Mouse (Mus musculus) ovary, postnatal 36 days (tissue): ENCODE data around the gene Ppan.

Experiments
- DNase-seq: peaks from one replicate; pipeline ENCODE4 v3.0.0; 2022; ENCODE audit warnings: low spot score, mixed read lengths

The Ppan gene

DNA sequence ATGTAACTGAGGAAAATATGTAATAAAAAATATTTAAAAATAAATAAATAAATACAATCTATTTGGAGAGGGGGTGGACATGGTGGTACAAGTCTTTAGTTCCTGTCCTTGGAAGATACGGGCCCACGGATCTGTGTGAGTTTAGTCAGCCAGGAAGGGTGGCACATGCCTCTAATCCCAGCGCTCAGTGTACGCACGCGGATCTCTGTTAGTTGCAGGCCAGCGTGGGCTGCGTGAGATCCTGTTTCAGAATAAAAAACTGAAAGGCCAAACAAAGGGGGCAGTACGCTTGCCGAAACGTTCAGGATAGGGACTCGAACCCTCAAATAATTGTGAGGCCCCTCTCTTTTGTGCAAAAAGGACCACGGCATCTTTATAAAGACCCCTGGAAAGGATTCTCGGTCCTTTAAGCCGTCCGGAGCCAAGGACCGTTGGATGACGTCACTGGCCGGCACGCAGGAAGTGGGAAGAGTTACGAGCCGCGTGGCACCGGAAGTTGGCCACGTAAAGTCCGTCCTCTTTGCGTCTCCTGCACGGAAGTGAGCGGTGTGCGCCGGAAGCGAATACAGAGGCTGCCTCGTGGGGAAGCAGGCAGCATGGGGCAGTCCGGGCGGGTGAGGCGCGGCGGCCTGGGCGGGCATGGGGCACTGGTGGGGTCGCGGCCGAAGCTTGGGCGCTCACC lies at the start of gene Ppan:
Gene Ppan (plus strand): TSS at position 472 of the 682 bp plus-strand sequence.
- peak; percentile 94 for DNase-seq

DNA sequence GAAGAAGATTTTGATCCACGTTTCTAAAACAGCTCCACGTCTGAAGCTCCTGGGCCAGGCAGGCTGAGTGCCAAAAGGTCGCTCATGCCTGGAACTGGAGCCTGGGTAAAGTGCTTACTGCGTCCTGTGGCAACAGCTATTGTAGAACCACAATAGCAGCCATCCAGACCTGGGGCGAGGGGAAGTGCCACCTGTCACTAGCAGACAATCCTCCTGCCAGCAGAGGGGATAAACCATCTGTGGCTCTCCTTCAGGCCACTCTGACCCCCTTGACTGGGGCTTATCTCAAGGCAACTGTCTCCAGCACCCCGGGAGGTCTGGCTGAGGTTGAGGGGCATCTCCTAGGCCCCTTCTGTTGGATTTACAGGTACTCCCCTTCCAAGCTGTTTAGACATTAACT lies 49.0 kb upstream of the Ppan start:
- no peak for DNase-seq

- DNase-seq = no peak
Observed at GRCm38 (mm10) chr9:20842211-20842610, 45.8 kb upstream of the Ppan start.

GRCm38 (mm10) chr9:20842670-20843069 lies 45.3 kb upstream of the Ppan start:
- no peak for DNase-seq

DNA sequence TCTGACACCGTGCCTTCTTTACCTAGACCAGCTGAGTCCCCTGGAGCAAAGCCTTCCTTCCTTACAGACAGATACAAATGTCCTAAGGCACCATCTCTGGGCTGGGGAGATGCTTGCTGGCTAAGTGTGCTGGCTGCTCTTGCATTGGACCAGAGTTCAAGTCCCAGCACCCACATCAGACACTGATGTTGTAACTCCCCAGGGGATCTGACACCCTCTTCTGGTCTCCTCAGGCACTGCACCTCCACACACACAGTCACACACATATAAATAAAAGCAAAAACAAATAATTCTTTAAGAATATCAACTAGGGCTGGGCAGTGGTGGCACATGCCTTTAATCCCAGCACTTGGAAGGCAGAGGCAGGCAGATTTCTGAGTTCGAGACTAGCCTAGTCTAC lies 37.8 kb upstream of the Ppan start:
- no peak for DNase-seq

- peak; percentile 39 for DNase-seq
Observed at GRCm38 (mm10) chr9:20857131-20857530, 30.8 kb upstream of the Ppan start.

DNA sequence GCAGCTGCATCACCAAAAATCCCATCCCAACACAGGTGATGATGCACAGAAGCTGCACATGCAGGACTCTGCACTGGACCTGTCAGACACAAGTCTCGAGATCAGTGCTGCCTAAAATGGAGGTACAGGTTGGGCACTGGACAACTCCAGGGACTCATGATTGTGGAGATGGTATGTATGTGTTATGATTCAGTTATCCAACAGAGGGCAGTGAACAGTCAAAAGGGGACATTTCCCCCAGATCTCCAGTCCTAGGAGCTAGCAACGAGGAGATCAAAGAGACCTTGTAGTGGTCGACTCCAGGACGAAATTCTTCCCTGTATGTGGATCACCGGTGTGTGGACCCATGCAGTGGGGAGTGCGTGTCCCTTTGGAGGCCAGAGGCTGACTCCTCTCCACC lies 28.0 kb upstream of the Ppan start:
- no peak for DNase-seq

DNA sequence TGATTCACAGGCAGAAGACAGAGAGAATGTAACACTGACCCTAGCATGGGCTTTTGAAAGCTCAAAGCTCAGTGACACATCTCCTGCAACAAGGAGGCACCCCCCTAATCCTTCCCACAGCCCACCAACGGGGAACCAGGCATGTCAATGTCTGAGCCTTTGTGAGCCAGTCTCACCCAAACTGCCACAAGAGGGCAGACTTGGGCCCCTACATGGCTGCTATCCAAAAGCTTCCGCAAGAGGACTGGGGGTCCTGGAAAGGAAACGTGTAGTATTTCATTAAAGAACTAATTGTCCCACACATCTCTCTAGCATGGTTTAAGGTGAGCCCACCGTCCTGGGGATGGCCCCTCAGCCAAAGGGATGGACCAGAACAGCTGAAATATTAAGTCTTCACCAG lies 26.2 kb upstream of the Ppan start:
- no peak for DNase-seq

GRCm38 (mm10) chr9:20862225-20862624 lies 25.8 kb upstream of the Ppan start:
- DNase-seq = no peak

DNA sequence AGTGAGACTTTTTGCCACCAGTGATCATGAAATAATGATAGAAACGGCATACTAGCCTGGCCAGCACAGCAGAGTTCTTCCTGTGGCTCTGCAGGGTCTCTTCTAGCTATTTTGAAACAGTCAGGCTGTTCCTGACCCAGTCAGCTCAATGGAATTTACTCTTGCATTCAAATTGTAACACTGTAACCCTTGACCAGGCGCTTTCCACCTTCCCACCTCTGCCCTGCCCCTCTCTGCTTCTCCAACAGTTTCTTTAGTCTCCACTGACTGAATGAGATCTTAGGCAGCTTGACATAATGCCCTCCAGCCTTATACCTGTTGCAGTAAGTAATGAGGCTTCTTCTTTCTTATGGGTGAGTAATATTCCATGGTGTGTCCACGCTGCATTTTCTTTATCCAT lies 21.1 kb upstream of the Ppan start:
- no peak for DNase-seq

- peak; percentile 65 for DNase-seq
Observed at GRCm38 (mm10) chr9:20868448-20869001, 19.4 kb upstream of the Ppan start, which contains the start of gene A230050P20Rik. TSS of gene A230050P20Rik (plus strand) at chr9:20868642.

DNA sequence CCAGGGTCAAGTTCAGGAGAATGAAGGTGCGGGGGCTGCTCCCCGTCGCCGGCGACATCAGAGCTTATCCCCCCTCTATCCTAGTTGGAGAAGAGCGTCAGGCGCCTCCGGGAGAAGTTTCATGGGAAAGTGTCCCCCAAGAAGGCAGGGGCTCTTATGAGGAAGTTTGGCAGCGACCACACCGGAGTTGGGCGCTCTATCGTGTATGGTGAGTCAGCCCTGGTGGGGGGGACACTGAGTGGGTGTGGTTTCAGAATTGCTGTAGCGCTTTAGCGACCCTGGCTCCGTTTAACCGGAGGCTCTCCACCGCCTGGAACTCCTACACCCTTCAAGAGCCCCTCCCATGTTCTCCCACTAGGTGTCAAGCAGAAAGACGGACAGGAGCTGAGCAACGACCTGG lies 18.7 kb upstream of the Ppan start:
- DNase-seq = no peak

GRCm38 (mm10) chr9:20870211-20871173 lies 17.5 kb upstream of the Ppan start:
- no peak for DNase-seq

GRCm38 (mm10) chr9:20872991-20873390 lies 15.0 kb upstream of the Ppan start:
- no peak for DNase-seq

GRCm38 (mm10) chr9:20873521-20873920 lies 14.5 kb upstream of the Ppan start:
- DNase-seq = no peak

DNA sequence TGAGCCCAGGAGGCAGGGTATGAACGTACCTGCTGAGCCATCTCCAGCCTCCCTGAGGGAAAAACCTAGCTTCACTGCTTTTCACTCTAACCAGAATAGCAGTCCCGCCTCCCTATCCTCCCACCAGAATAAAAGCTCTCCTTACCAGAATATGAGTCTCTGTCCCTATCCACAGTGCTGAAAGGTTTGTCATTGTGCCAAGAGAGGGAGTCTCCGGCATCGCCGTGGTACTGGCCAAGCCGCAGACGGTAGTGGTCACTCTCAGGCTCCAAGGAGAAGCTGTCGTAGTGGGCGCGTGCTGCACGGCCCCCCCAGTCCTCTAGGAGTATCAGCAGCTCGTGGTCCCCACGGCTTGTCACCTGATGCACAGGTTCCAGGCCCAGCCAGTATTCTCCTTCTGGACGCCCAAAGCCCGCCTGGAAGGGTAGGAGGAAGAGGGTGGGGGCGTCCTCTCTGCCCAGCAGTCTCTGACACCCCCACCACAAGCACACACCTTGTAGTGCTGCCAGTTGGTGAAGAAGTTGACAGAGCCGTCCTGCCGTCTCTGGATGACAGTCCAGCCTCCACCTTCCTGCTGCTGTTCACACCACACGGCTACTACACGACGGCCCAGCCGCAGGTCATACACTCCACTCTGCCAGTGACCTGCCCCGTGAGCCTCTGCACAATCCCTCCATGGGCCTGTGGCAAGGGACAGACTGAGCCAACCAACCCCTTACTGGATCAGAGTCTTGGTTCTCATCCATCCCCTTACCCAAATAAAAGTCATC lies 12.8 kb upstream of the Ppan start:
- no peak for DNase-seq

DNA sequence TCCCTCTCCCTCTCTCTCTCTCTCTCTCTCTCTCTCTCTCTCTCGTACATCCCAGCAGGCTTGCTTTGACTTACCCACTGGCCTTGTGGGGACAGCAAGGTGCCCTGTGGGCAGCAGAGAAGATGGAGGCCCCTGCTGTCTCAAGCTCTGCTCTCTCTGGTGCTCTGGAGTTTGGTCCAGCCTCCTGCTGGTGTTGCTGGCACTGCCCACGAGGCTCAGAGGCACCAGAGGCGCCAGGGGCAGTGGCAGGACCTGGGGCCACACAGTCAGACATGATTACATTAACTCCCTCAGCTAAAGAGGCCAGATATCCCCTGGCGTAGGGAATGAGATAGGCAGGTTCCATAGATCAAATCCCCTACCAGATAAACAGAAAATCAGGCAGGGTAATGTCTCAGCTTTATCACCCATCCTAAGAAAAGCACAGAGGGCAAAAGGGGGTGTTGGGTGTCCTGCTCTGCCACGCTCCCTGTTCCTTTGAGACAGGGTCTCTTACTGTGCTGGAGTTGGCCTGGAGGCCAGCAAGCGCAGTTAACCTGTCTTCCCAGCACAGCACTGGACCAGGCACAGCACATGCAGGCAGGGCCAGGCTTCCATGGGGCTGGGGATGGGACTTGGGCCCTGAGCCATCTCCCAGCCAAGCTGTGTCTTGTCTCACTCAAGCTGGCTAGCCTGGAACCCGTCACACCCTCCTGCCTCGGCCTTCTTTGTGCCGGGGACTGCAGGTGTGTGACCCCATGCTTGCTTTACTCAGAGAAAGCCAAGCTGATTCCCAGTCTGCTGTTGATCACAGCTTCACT lies 11.5 kb upstream of the Ppan start:
- DNase-seq = no peak

- DNase-seq = no peak
Observed at GRCm38 (mm10) chr9:20877118-20878040, 10.6 kb upstream of the Ppan start.

DNA sequence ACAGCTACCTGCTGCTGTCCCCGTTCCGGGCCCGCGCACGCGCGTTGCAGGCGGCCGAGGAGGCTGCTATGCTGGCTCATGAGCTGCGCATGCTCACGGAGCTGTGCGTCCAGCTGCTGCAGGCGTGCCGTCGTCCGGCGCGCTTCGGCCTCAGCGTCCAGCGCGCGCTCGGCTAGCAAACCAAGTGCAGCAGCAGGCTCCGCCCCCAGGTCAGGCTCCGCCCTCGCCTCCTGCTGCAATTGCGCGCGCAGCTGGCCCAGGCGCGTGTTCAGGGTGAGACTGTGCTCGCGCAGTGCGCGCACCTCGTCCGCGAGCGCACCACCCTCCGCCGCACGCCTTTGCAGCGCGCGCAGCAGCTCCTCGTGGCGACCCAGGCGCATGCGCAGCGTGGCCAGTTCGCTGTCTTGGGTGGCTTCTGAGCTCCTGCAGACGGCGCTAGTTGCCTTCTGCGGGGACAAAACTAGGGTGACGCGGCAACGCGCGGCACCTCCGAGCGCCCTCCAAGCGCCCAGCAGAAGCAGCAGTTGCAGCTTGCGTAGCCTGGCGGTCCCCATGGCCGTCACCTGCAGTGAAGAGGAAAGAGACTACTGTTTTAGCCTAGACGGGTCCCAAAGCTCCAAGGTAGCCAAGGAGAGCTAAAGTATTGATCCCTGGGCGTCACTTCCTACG lies 9.8 kb upstream of the Ppan start:
- DNase-seq = peak; percentile 100

- peak; percentile 47 for DNase-seq
Observed at GRCm38 (mm10) chr9:20878710-20879065, 9.3 kb upstream of the Ppan start.
